Mouse (Mus musculus): ENCODE measurements at regions not wholly inside any gene's neighbourhood (a gene's known extent, or its start where the extent isn't known, plus 50 kb on each side); places are given as distances from the start of the nearest gene placed in this dataset.

GRCm38 (mm10) chr7:121214181-121214580, 132.7 kb downstream of the Otoa start:
- H3K9ac ChIP-seq, result no peak overlapping the region
- peaks cover 14% of the 10 kb centered on the region for H3K4me1 ChIP-seq (replicated peaks)
- H3K4me3 ChIP-seq, result no peak overlapping the region
- H3K36me3 ChIP-seq, result no peaks in the 10 kb centered on the region
- ATAC-seq (ENCODE audit: low FRiP score, low read depth), result peak; percentile 23; the same call in 1 of the 2 replicates
- no peaks in the 10 kb centered on the region for H3K9me3 ChIP-seq
- no peaks in the 10 kb centered on the region for H3K27me3 ChIP-seq
- WGBS, result 48% methylated on average over 8 of the region's 8 CpGs
- H3K27ac ChIP-seq (replicated peaks), result no peak overlapping the region; the same call in 1 of the 2 replicates
- H3K4me2 ChIP-seq, result peak overlapping the region; percentile 28

GRCm38 (mm10) chr7:121215032-121215431, 133.6 kb downstream of the Otoa start:
- no peak for ATAC-seq (ENCODE audit: low FRiP score, low read depth)
- H3K9me3 ChIP-seq, result no peaks in the 10 kb centered on the region
- no peaks in the 10 kb centered on the region for H3K27me3 ChIP-seq
- H3K9ac ChIP-seq, result no peak overlapping the region
- no peaks in the 10 kb centered on the region for H3K36me3 ChIP-seq
- peaks cover 14% of the 10 kb centered on the region for H3K4me1 ChIP-seq (replicated peaks)
- H3K4me2 ChIP-seq, result no peak overlapping the region
- no peak overlapping the region for H3K4me3 ChIP-seq
- H3K27ac ChIP-seq (replicated peaks), result no peak overlapping the region
- 77% methylated on average over 3 of the region's 3 CpGs for WGBS

DNA sequence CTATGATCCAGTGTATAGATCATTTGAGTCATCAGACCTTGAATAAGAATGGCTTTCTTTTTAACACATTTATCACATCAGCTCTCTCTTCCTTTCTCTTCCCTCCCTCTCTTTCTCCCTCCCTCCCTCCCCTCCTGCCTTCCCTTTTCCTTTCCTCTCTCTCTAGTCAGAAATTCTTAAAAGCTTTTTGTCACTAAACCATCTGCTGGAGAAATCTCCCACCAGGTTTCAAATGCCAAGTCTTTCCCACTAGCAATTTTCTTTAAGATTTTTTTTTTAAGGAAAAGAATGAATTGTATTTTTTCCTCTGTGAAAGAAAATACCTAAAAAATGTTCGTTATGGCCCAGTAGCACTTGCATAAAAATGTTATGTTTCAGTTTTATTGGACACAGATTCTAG, 134.3 kb downstream of the Otoa start:
- WGBS, result 73% methylated on average over 1 of the region's 1 CpGs
- Histone ChIP-seq H3K4me1 (replicated peaks) (peaks cover 14% of the 10 kb centered on the region), H3K9me3 (no peaks in the 10 kb centered on the region), H3K36me3 (no peaks in the 10 kb centered on the region), H3K27ac (replicated peaks) (no peak overlapping the region), H3K4me3 (no peak overlapping the region), H3K9ac (no peak overlapping the region), H3K4me2 (no peak overlapping the region), H3K27me3 (no peaks in the 10 kb centered on the region)
- no peak for ATAC-seq (ENCODE audit: low FRiP score, low read depth)

DNA sequence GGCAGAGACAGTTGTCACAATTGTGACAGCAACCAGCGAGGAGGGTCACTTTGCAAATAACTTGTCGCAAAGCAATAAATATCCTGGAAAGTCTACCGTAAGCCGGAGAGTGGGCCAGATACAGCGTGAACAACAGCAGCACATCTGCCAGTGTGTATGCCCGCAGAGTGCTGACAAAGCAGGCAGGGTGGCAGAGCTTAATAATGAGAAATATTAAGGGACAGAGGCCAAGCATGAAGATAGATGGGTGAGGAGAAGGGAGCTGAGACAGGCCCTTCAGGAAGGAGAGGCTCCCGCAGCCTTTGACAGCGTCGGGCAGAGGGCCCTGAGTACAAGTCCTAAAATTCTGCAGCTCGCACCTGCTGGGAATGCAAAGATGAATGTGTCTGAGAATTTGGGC, 136.6 kb downstream of the Otoa start:
- H3K4me2 ChIP-seq, result no peak overlapping the region
- no peak for ATAC-seq (ENCODE audit: low FRiP score, low read depth)
- H3K9me3 ChIP-seq, result no peaks in the 10 kb centered on the region
- H3K4me3 ChIP-seq, result no peak overlapping the region
- 73% methylated on average over 10 of the region's 10 CpGs for WGBS
- H3K27me3 ChIP-seq, result no peaks in the 10 kb centered on the region
- no peaks in the 10 kb centered on the region for H3K36me3 ChIP-seq
- no peak overlapping the region for H3K9ac ChIP-seq
- no peak overlapping the region for H3K27ac ChIP-seq (replicated peaks)
- peaks cover 14% of the 10 kb centered on the region for H3K4me1 ChIP-seq (replicated peaks)

- 93% methylated on average over 7 of the region's 7 CpGs for WGBS
These were observed 139.7 kb downstream of the Otoa start for GRCm38 (mm10) chr7:121221158-121221557.

DNA sequence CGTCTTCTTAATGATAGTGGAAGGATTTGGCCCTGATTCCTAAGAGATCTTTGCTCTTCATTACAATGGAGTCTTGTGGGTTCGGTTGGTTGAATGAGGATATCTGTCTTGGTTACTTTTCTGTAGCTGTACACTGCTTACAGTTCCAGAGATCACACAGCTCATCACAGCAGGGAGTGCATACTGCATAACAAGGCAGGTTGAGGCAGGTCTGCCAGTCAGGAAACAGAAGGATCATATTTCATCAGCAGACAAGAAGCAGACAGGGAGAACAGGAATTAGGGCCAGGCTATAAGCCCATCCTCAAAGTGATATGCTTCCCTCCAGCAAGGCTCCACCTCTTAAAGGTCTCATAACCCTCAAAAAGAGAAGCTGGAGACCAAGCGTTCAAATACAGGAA, 150.4 kb downstream of the Otoa start:
- Histone ChIP-seq H3K9me3 (no peaks in the 10 kb centered on the region), H3K9ac (no peak overlapping the region), H3K4me1 (replicated peaks) (no peaks in the 10 kb centered on the region), H3K27me3 (no peaks in the 10 kb centered on the region), H3K36me3 (no peaks in the 10 kb centered on the region), H3K4me3 (no peak overlapping the region), H3K4me2 (no peak overlapping the region), H3K27ac (replicated peaks) (no peak overlapping the region)
- ATAC-seq (ENCODE audit: low FRiP score, low read depth), result no peak
- 69% methylated on average over 3 of the region's 3 CpGs for whole genome bisulfite sequencing

More at GRCm38 (mm10) chr7:121221158-121221557, 139.7 kb downstream of the Otoa start:
- Histone ChIP-seq H3K4me3 (no peak overlapping the region), H3K9ac (no peak overlapping the region), H3K4me2 (no peak overlapping the region), H3K36me3 (no peaks in the 10 kb centered on the region), H3K9me3 (no peaks in the 10 kb centered on the region), H3K4me1 (replicated peaks) (peaks cover 5% of the 10 kb centered on the region), H3K27ac (replicated peaks) (no peak overlapping the region), H3K27me3 (no peaks in the 10 kb centered on the region)
- no peak for ATAC-seq (ENCODE audit: low FRiP score, low read depth)

DNA sequence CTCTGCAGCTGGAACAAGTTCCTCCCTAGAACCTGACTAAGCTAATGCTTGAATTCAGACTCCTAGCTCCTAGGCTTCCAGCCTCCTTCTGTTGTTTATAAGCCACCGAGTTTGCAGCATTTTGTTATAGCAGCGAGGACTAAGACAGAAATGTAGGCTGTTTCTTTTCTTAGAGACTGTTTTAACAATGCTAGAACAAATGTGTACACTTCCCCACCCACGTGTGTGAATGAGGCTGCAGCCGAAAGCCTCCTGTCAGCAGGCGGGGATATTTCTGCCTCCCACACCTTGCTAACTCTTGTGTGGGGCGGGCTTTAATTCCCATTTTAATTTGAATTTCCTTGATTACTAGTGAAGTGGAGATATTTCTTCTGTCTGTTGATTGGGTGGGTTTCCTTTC, 153.4 kb downstream of the Otoa start:
- Histone ChIP-seq H3K4me3 (no peak overlapping the region), H3K36me3 (no peaks in the 10 kb centered on the region), H3K27ac (replicated peaks) (no peak overlapping the region), H3K4me2 (no peak overlapping the region), H3K4me1 (replicated peaks) (no peaks in the 10 kb centered on the region), H3K27me3 (no peaks in the 10 kb centered on the region), H3K9me3 (no peaks in the 10 kb centered on the region), H3K9ac (no peak overlapping the region)
- no peak for ATAC-seq (ENCODE audit: low FRiP score, low read depth)
- WGBS, result 80% methylated on average over 6 of the region's 6 CpGs

- Histone ChIP-seq H3K4me1 (replicated peaks) (no peaks in the 10 kb centered on the region), H3K27ac (replicated peaks) (no peak overlapping the region), H3K36me3 (no peaks in the 10 kb centered on the region), H3K4me3 (no peak overlapping the region), H3K4me2 (no peak overlapping the region), H3K9ac (no peak overlapping the region), H3K9me3 (no peaks in the 10 kb centered on the region), H3K27me3 (no peaks in the 10 kb centered on the region)
- no peak for ATAC-seq (ENCODE audit: low FRiP score, low read depth)
- WGBS, result 87% methylated on average over 6 of the region's 6 CpGs
These were observed 151.9 kb upstream of the Hs3st2 start for GRCm38 (mm10) chr7:121239731-121240130.

DNA sequence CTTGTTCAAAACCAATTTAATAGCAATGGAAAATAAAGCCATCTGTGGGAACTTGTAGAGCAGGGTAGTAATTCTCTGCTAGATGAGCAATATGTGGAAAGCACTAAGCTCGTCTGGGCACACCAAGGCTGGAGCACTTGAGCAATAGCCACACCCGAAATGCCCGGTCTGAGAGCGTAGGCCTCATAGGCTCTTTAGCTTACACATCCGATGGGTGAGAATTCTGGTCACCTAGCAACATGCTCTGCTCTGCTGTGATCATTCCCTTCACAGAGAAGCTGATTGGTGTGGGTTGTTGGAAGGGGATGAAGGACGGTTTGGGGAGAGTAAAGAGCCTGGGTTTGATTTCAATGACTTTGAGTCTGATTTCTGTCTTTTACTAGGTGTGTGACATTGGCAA, 143.8 kb upstream of the Hs3st2 start:
- Histone ChIP-seq H3K36me3 (no peaks in the 10 kb centered on the region), H3K27me3 (no peaks in the 10 kb centered on the region), H3K9ac (no peak overlapping the region), H3K4me3 (no peak overlapping the region), H3K4me2 (no peak overlapping the region), H3K4me1 (replicated peaks) (no peaks in the 10 kb centered on the region), H3K9me3 (no peaks in the 10 kb centered on the region), H3K27ac (replicated peaks) (no peak overlapping the region)
- ATAC-seq (ENCODE audit: low FRiP score, low read depth), result no peak
- 71% methylated on average over 6 of the region's 6 CpGs for WGBS

GRCm38 (mm10) chr7:121257466-121257865, 134.2 kb upstream of the Hs3st2 start:
- Histone ChIP-seq H3K4me3 (no peak overlapping the region), H3K4me2 (no peak overlapping the region), H3K9ac (no peak overlapping the region), H3K27ac (replicated peaks) (no peak overlapping the region), H3K27me3 (no peaks in the 10 kb centered on the region), H3K4me1 (replicated peaks) (no peaks in the 10 kb centered on the region), H3K36me3 (no peaks in the 10 kb centered on the region), H3K9me3 (no peaks in the 10 kb centered on the region)
- 82% methylated on average over 2 of the region's 2 CpGs for WGBS
- ATAC-seq (ENCODE audit: low FRiP score, low read depth), result no peak

- 0 out of 2 replicates have a peak, but pooled peaks have one; percentile 45 for ATAC-seq (ENCODE audit: low FRiP score, low read depth)
- Histone ChIP-seq H3K4me2 (no peak overlapping the region), H3K4me1 (replicated peaks) (no peaks in the 10 kb centered on the region), H3K36me3 (no peaks in the 10 kb centered on the region), H3K27ac (replicated peaks) (no peak overlapping the region), H3K27me3 (no peaks in the 10 kb centered on the region), H3K4me3 (no peak overlapping the region), H3K9ac (no peak overlapping the region), H3K9me3 (no peaks in the 10 kb centered on the region)
- 47% methylated on average over 12 of the region's 12 CpGs for WGBS
These were observed 132.7 kb upstream of the Hs3st2 start for GRCm38 (mm10) chr7:121258826-121259496.

DNA sequence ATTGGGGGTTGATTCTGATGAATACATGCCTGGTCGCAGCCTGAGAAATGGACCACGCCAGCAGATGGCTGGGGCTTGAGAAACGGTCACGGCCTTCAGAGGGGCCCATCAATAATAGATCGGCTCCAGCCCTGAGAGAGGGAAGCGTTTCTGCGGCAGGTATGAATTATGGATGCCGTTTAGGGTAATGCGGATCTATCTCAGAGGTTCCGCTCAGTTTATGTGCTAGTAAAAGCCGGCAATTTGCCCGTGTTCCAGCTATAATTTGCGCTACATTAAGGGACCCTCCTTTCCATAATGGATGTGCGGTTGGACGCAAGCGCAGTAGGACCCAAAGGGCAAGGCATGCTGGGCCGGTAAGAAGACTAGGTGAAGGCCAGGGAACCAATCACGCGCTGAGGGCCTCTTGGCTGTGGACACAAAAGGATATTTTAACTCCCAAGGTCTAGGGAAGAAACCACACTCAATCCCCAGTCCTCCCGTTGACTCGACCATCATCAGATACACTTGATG, 132.1 kb upstream of the Hs3st2 start:
- 78% methylated on average over 21 of the region's 21 CpGs for WGBS
- Histone ChIP-seq H3K4me1 (replicated peaks) (no peaks in the 10 kb centered on the region), H3K4me3 (no peak overlapping the region), H3K9me3 (no peaks in the 10 kb centered on the region), H3K4me2 (no peak overlapping the region), H3K27me3 (no peaks in the 10 kb centered on the region), H3K9ac (no peak overlapping the region), H3K36me3 (no peaks in the 10 kb centered on the region), H3K27ac (replicated peaks) (no peak overlapping the region)
- ATAC-seq (ENCODE audit: low FRiP score, low read depth), result 0 out of 2 replicates have a peak, but pooled peaks have one; percentile 38

DNA sequence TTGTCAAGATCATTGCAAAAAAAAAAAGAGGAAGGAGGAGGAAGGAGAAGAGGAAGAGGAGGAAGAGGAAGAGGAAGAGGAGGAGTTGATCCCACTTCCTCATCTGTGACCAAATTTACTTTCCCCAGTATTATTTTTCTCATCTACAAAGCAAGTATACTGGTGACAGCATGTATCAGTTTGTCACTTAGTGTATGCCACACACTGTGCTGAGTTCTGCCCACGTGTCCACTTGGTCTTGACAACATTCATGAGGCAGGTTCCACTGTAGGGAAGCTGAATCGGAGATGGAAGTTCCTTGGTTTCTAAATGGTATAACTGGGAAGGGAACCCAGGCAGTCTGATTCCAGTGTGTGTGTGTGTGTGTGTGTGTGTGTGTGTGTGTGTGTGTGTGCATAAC, 122.3 kb upstream of the Hs3st2 start:
- no peak overlapping the region for H3K4me3 ChIP-seq
- H3K4me1 ChIP-seq (replicated peaks), result no peaks in the 10 kb centered on the region
- no peaks in the 10 kb centered on the region for H3K27me3 ChIP-seq
- no peak overlapping the region for H3K4me2 ChIP-seq
- H3K27ac ChIP-seq (replicated peaks), result no peak overlapping the region
- H3K36me3 ChIP-seq, result no peaks in the 10 kb centered on the region
- no peak for ATAC-seq (ENCODE audit: low FRiP score, low read depth)
- WGBS, result 84% methylated on average over 2 of the region's 2 CpGs
- H3K9me3 ChIP-seq, result no peaks in the 10 kb centered on the region
- no peak overlapping the region for H3K9ac ChIP-seq
